Mouse (Mus musculus): ENCODE results near the gene Dpp9.

- TF ChIP-seq CTCF (IDR thresholded peaks at IDR 0.05; ENCODE audit: low read depth) (no peak), EP300 (IDR thresholded peaks at IDR 0.05; ENCODE audit: low read depth) (no peak)
Observed at GRCm38 (mm10) chr17:56226566-56226965, 7.9 kb upstream of the Dpp9 start.
